Mouse (Mus musculus): ENCODE measurements around the gene Ube2d2b. TPM values are rescaled to one million over a fixed set of nuclear protein-coding genes. Genes with fewer than 3 reads are reported as not detected.
A peak's percentile ranks its signal among the peaks of the same experiment; 100 is the strongest.

Gene Ube2d2b
- polyA plus RNA-seq, 1 experiment: not detected

DNA sequence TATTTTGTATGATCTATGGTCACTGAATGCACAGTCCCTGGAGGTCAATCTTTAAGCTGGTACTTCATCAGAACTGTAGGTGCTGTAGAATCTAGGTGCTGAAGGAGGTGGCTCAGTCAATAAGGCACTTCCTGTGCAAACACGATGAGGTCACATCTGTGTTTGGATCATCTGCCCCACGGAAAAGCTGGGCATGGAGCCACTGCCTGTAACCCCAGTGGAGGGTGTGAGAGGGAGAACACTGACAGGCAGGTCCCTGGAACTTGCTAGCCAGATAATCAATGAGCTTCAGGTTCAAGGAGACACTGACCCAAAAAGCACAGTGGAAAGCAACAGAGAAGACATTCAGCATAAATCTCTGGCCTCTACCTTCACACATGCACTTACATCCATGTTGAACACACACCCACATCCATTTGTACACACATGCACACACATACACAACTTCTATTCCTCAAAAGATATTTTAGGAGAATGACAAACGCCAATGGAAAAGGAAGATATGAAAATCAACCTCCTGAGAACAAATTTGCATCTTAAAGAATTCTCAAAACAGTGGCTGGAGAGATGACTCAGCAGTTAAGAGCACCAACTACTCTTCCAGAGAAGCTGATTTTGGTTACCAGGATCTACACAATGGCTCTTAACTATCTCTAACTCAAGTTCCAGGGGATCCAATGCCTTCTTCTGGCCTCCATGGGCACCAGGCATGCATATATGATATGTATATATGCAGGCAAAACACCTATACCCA, 9.2 kb downstream of the Ube2d2b start:
- Histone ChIP-seq H3K27ac (replicated peaks; ENCODE audit: low read depth, low read length) (no peak overlapping the region), H3K4me3 (ENCODE audit: insufficient read depth, low read depth, low read length) (no peak overlapping the region), H3K4me1 (ENCODE audit: control insufficient read depth, insufficient read depth, insufficient read length, low read length) (peaks cover 2% of the 10 kb centered on the region; the same call in 1 of the 2 replicates)

DNA sequence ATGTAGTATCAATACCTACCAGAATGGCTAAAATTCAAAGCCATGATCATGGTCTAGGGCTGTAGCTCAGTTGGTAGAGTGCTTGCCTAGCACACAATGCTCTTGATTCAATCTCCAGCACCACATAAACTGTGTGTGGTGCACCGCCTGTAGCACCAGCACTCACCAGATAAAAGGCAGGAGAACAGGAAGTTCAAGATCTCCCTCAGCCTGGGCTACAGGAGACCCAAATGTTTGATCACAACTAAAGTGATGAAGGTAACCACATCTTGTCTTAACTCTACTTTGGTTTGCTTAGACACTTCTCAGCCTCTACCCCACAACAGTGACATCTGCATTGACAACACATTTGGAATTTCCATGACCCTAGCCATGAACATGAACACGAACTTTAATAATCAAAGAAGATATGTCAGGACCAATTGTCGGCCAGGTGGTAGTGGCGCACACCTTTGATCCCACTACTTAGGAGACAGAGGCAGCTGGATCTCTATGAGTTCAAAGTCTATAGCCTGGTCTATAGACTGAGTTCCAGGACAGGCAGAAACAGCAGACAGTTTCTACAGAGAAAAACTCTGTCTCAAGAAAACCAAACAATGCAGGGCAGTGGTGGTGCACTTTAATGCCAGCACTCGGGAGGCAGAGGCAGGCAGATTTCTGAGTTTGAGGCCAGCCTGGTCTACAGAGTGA, 10.8 kb downstream of the Ube2d2b start:
- no peak overlapping the region for H3K4me3 ChIP-seq (ENCODE audit: insufficient read depth, low read depth, low read length)
- H3K4me1 ChIP-seq (ENCODE audit: control insufficient read depth, insufficient read depth, insufficient read length, low read length): peaks cover 2% of the 10 kb centered on the region
- H3K27ac ChIP-seq (replicated peaks; ENCODE audit: low read depth, low read length): no peak overlapping the region

DNA sequence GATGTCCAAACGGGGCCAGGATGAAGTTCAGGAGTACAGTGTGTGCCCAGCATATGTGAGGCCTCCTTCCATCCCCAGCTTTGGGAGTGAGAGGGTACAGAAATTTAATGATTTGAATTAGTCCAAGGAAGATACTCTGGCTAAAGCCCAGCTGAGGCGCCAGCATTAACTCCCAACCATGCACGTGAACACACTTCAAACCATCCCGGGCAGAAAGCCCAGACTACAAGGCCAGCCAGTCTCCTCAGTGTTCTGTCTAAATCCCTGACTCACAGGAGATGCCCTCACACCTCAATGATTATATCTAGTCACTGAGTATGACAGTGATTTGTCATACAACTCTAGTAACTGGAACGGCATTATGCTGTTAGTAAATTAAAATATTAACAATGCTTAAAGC, 17.4 kb downstream of the Ube2d2b start:
- H3K27ac ChIP-seq (replicated peaks; ENCODE audit: low read depth, low read length): no peak overlapping the region
- H3K4me1 ChIP-seq (ENCODE audit: control insufficient read depth, insufficient read depth, insufficient read length, low read length): no peaks in the 10 kb centered on the region; the same call in 1 of the 2 replicates

DNA sequence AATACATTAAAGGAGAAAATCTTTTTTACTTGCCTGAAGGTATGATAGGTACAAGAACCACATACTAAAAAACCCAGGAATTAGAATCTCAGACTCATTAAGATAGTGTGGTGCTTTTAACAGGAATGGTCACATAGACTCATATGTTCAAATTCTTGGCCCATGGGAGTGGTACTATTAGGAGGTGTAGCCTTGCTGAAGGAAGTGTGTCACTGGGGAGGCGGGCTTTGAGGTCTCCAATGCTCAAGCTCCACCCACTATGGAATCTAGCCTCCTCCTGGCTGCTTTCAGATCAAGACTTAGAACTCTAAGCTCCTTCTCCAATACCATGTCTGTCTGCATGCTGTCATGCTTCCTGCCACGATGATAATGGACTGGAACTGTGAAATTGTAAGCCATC, 17.9 kb downstream of the Ube2d2b start:
- no peak overlapping the region for H3K27ac ChIP-seq (replicated peaks; ENCODE audit: low read depth, low read length)
- no peaks in the 10 kb centered on the region; the same call in 1 of the 2 replicates for H3K4me1 ChIP-seq (ENCODE audit: control insufficient read depth, insufficient read depth, insufficient read length, low read length)
- no peak overlapping the region for H3K4me3 ChIP-seq (ENCODE audit: insufficient read depth, low read depth, low read length)

More for the DNA sequence above, 17.4 kb downstream of the Ube2d2b start:
- no peak overlapping the region for H3K4me3 ChIP-seq (ENCODE audit: insufficient read depth, low read depth, low read length)

DNA sequence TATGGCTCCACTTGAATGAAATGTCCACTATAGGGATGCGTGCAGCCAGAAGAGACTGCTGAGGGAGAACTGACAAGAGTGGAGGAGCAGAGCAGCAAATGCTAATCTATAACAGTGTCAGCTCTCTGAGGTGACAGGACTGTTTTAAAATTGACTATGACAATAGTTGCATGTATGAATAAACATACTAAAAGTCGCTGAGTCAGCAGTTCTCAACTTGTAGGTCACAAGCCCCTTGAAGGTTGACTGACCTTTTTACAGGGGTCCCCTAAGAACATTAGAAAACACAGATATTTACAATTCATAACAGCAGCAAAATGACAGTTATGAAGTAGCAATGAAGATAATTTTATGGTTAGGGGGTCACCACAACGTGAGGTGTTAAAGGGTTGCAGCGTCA, 19.1 kb downstream of the Ube2d2b start:
- Histone ChIP-seq H3K27ac (replicated peaks; ENCODE audit: low read depth, low read length) (no peak overlapping the region), H3K4me3 (ENCODE audit: insufficient read depth, low read depth, low read length) (no peak overlapping the region), H3K4me1 (ENCODE audit: control insufficient read depth, insufficient read depth, insufficient read length, low read length) (peaks cover 4% of the 10 kb centered on the region)

DNA sequence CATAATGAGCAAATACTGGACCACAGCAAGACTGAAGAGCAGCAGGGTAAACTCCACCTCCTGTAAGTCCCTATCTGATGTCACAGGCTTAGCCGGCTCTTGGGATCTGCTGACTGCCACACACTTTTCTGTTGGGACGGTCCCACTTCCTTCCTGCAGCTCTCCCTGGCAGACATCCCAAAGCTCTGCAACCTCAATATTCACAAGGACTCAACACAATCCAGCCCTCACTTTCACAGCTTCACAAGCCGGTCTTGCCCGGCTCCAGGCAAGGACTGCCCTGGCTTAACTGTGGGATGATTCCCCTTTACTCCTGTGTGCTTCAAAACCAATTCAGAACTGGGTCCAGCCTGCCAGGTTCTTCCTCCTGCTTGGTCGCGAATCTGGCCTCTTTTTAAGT, 23.9 kb downstream of the Ube2d2b start:
- Histone ChIP-seq H3K4me3 (ENCODE audit: insufficient read depth, low read depth, low read length) (no peak overlapping the region), H3K4me1 (ENCODE audit: control insufficient read depth, insufficient read depth, insufficient read length, low read length) (peaks cover 8% of the 10 kb centered on the region), H3K27ac (replicated peaks; ENCODE audit: low read depth, low read length) (no peak overlapping the region)

DNA sequence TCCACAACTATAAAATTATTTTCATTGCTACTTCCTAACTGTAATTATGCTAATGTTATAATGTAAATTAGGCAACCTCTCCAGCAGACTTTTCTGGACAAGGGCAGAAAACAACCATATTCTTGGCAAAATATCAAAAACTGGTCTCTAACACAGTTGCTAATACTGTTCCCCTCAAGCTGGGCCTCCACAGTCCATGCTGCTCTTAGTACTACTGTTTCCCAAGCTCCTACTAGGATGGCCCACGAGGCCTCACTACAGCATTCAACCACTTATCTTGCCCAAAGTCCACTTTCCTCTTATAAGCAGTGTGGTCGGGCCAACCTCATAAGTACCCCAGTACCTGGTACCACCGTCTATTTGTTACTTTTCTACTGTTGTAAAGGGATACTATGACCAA, 24.7 kb downstream of the Ube2d2b start:
- H3K27ac ChIP-seq (replicated peaks; ENCODE audit: low read depth, low read length): no peak overlapping the region
- H3K4me3 ChIP-seq (ENCODE audit: insufficient read depth, low read depth, low read length): no peak overlapping the region
- H3K4me1 ChIP-seq (ENCODE audit: control insufficient read depth, insufficient read depth, insufficient read length, low read length): peaks cover 8% of the 10 kb centered on the region

DNA sequence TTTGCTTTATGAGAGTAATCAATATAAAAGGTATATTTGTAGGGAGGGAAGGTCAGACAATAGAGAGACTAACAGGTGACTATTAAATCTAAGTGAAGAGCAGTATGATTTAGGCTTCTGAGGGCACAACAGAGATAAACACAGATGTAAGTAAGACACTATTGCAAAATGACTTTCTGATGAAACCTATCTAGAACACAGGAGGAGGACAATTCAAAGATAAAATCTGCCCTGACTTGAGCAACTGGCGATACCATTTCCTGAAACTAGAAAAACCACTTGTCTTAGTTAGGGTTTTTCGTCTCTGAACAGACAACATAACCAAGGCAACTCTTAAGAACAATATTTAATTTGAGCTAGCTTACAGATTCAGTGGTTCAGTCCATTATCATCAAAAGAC, 25.6 kb downstream of the Ube2d2b start:
- H3K4me1 ChIP-seq (ENCODE audit: control insufficient read depth, insufficient read depth, insufficient read length, low read length): peaks cover 8% of the 10 kb centered on the region

DNA sequence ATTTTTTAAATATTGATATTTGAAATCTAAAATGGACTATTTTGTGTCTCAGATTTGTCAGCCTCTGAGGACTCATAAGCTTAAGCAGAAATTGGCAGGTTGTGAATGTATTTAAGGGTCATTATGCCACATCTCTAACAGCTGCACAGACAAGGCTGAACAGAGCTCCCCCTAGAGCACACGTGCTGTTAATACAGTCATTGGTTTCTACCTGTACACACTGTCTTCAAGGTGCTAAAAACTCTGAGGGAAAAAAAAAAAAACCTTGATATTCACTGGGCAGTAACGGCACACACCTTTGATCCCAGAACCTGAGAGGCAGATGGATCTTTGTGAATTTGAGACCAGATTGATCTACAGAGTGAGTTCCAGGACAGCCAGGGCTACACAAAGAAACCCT, 29.1 kb downstream of the Ube2d2b start:
- no peak overlapping the region for H3K27ac ChIP-seq (replicated peaks; ENCODE audit: low read depth, low read length)
- H3K4me1 ChIP-seq (ENCODE audit: control insufficient read depth, insufficient read depth, insufficient read length, low read length): peaks cover 4% of the 10 kb centered on the region
- H3K4me3 ChIP-seq (ENCODE audit: insufficient read depth, low read depth, low read length): no peak overlapping the region

More for the DNA sequence above, 25.6 kb downstream of the Ube2d2b start:
- no peak overlapping the region for H3K27ac ChIP-seq (replicated peaks; ENCODE audit: low read depth, low read length)
- no peak overlapping the region for H3K4me3 ChIP-seq (ENCODE audit: insufficient read depth, low read depth, low read length)

DNA sequence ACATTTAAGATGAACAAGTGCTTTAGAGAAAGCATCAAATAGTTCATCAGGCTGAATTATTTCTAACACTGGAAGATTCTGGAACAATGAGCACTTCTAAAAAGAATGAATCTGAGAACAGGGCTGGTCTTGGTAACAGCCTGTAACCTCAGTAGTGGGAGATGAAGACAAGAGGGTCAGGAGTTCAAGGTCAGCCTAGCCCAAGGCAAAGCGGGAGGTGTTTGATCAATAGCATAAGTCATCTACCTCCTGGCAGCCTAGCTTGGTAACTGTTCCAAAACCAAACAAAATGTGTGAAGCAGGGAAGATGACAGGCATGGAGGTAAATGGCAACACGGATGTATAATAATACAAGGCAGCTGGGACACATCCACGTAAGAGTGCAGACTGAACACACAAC, 34.1 kb downstream of the Ube2d2b start:
- Histone ChIP-seq H3K27ac (replicated peaks; ENCODE audit: low read depth, low read length) (no peak overlapping the region), H3K4me1 (ENCODE audit: control insufficient read depth, insufficient read depth, insufficient read length, low read length) (peaks cover 3% of the 10 kb centered on the region; the same call in 1 of the 2 replicates), H3K4me3 (ENCODE audit: insufficient read depth, low read depth, low read length) (no peak overlapping the region)

DNA sequence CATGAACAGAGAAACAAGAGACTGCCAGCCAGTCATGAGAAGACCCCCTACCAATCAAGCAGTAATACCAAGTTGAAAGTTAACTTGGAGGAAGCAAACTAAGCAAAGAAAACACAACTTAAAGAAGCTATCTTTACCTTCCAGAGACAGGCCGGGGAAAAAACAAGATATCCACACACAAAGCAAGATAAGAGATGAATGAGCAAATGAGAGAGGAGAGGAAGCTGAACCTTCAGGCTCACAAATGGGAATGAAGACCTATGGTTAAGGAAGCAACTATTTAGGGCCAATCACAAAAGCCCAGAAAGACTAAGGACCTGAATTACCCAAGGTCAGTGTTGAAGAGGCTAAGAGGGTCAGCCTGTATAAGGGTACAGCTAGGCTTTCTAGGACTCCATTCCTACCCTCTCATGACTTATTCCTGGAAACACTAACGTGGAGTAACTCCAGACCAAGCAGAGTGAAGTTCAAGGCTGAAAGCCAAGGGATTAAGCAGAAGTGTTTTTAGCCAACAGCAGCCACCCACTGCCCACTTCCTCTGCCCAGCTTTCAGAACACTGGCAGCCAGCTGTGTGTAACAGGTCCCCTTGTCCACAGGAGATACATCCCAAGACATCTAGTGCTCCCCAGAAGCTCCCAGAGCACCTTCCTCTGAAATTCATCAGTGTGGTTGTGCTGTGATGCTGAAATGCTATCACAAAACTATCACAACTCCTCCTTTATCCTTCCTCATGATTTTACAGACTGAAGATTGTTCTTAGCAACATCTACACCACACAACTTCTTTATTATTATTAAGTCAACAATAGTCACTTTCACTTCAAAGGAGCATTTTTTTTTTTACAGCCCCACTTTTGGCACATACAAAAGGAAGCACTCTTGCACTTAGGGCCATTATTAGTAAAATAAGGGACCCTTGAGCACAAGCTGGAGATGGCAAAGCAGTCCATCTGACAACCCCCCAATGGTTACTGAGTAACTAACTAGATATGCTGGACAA, 36.5 kb downstream of the Ube2d2b start:
- peaks cover 3% of the 10 kb centered on the region; the same call in 1 of the 2 replicates for H3K4me1 ChIP-seq (ENCODE audit: control insufficient read depth, insufficient read depth, insufficient read length, low read length)
- H3K27ac ChIP-seq (replicated peaks; ENCODE audit: low read depth, low read length): no peak overlapping the region

DNA sequence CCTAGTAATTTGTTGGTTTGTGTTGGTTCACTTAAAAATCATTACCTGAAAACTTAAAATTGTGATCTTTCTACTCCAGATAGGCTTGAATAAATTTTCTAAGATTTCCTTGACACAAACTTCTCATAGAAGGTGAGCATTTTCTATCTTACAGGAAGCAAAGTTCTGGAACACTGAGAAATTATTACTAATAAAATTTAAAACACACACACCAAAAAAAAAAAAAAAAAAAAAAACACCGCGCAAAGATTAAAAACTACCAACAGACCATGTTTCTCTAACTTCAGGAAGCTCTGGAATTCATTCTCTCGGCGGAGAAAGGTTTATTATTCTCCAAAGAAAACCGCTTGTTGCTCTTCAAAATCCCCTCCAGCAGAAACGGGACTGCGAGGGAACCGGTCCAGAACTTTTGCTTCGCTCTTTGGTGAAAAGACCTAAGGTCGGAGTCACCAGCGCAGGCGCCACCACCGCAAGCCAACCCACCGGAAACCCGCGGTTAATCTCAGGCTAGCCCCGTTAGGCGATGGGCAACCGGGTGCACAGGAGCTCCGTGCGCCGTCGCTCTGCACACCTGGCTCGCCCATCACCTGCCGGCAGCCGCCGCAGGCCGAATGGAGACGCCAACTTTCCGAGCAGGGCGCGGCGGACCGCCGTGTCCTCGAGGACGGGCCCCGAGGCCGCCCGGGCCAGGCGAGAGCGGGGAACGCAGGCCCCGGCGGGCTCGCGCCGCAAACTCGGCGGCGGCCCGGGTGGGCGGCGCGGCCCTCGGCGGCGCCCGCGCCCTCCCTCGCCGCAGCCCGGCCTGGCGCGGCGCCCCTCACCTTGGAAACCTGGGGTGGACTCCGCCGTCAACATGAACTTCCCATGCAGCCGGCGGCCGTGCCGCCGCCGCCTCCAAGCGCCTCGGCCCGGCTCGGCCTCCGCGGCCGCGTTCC, 38.3 kb downstream of the Ube2d2b start:
- H3K4me1 ChIP-seq (ENCODE audit: control insufficient read depth, insufficient read depth, insufficient read length, low read length): 0 out of 2 replicates have a peak, but pooled peaks cover 3% of the 10 kb centered on the region
- H3K4me3 ChIP-seq (ENCODE audit: insufficient read depth, low read depth, low read length): peak overlapping the region; percentile 69
- H3K27ac ChIP-seq (replicated peaks; ENCODE audit: low read depth, low read length): peak overlapping the region; percentile 48; the same call in 1 of the 2 replicates

More for the DNA sequence above, 36.5 kb downstream of the Ube2d2b start:
- no peak overlapping the region for H3K4me3 ChIP-seq (ENCODE audit: insufficient read depth, low read depth, low read length)

DNA sequence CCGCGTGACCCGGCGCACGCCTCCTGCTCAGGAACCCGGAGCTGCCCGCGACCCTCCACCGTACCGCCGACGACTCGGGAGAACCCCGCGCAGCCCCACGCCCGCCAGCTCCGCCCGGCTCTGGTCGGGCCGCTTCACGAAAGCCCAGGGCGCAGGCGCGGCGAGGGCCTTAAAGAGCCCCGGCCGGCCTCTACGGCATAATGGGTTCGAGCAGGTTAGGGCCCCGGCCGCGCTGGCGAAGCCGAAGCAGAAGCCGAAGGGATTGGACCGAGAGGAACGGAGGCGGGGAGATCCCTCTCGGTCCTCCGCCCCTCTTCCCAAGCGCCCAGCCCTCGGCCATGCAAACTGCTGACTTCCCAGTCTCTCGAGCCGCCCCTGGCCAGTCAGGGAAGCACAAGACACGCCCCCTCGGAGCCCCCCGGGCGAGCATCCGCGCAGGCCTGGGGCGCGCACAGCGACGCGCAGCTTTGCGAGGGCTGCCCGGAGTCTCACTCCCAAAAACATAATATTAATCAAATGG, 39.1 kb downstream of the Ube2d2b start:
- H3K4me1 ChIP-seq (ENCODE audit: control insufficient read depth, insufficient read depth, insufficient read length, low read length): 0 out of 2 replicates have a peak, but pooled peaks cover 3% of the 10 kb centered on the region

DNA sequence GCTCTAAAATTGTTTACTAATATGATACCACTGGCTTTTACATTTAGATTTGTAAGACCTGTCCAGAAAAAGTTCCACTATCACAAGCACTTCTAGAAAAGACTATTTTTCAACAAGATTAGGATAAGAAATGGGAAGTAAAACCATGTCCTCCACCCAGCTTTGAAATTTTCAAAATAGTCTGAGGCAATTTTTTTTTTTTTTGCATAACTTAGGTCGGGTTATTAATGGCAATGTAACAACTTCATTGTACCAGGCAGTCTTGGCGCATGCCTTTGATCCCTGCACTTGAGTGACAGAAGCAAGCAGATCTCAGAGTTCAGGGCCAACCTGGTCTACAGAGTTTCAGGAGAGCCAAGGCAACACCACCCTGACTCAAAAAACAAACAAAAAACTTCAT, 39.8 kb downstream of the Ube2d2b start:
- no peak overlapping the region for H3K4me3 ChIP-seq (ENCODE audit: insufficient read depth, low read depth, low read length)
- 0 out of 2 replicates have a peak, but pooled peaks cover 3% of the 10 kb centered on the region for H3K4me1 ChIP-seq (ENCODE audit: control insufficient read depth, insufficient read depth, insufficient read length, low read length)
- no peak overlapping the region for H3K27ac ChIP-seq (replicated peaks; ENCODE audit: low read depth, low read length)

More for the DNA sequence above, 39.1 kb downstream of the Ube2d2b start:
- Histone ChIP-seq H3K27ac (replicated peaks; ENCODE audit: low read depth, low read length) (peak overlapping the region; percentile 48; the same call in 1 of the 2 replicates), H3K4me3 (ENCODE audit: insufficient read depth, low read depth, low read length) (peak overlapping the region; percentile 69)

Data from brown adipose tissue, adult 24 weeks (tissue).